Mouse (Mus musculus): ENCODE measurements around the gene Ndufa4. TPM values are rescaled to one million over a fixed set of nuclear protein-coding genes. Genes with fewer than 3 reads are reported as not detected.
"Not testable (repeated sequence)": the region's sequence is repeated elsewhere in the genome, so short reads cannot be mapped to it uniquely, and the experiment has no call there.

Gene Ndufa4
- polyA plus RNA-seq, 1 experiment from 2014 or later, result 1,354 TPM

- not testable (repeated sequence) for ATAC-seq (ENCODE audit: insufficient number of reproducible peaks, low FRiP score); H3K9me3 ChIP-seq (replicated peaks); H3K4me2 ChIP-seq; H3K4me1 ChIP-seq (replicated peaks); H3K4me3 ChIP-seq; H3K36me3 ChIP-seq; H3K27ac ChIP-seq (ENCODE audit: poor library complexity, severe bottlenecking); H3K27me3 ChIP-seq (replicated peaks); H3K9ac ChIP-seq
- no CpG with 5 or more reads among the region's 2 CpGs for WGBS
Observed at GRCm38 (mm10) chr6:11875364-11875763, 31.9 kb downstream of the Ndufa4 start.

Other genes starting within 250 kb of the Ndufa4 start
- gene Phf14, start 312 bp upstream of the Ndufa4 start, polyA plus RNA-seq (2016; fragmentation: Nextera tagmentation; extraction: Ambion mirVana), result 47.7 and 48.0 TPM in 2 replicates

Measured in heart, embryonic 12.5 days (tissue).